Mouse (Mus musculus): Measurements from ENCODE around the gene Icam4.
"Not testable (repeated sequence)": the region's sequence is repeated elsewhere in the genome, so short reads cannot be mapped to it uniquely, and the experiment has no call there.

Icam4 gene

GRCm38 (mm10) chr9:21029291-21030054 lies at the start of gene Icam4:
TSS of gene Icam4 (plus strand) at chr9:21029373.
- DNase-seq: peak; percentile 99

- no peak for DNase-seq
These were observed 49.4 kb upstream of the Icam4 start for GRCm38 (mm10) chr9:20979769-20980168.

GRCm38 (mm10) chr9:20982171-20982570 lies 47.0 kb upstream of the Icam4 start:
- no peak for DNase-seq

- DNase-seq: no peak
These were observed 46.0 kb upstream of the Icam4 start for GRCm38 (mm10) chr9:20983169-20983568.

DNA sequence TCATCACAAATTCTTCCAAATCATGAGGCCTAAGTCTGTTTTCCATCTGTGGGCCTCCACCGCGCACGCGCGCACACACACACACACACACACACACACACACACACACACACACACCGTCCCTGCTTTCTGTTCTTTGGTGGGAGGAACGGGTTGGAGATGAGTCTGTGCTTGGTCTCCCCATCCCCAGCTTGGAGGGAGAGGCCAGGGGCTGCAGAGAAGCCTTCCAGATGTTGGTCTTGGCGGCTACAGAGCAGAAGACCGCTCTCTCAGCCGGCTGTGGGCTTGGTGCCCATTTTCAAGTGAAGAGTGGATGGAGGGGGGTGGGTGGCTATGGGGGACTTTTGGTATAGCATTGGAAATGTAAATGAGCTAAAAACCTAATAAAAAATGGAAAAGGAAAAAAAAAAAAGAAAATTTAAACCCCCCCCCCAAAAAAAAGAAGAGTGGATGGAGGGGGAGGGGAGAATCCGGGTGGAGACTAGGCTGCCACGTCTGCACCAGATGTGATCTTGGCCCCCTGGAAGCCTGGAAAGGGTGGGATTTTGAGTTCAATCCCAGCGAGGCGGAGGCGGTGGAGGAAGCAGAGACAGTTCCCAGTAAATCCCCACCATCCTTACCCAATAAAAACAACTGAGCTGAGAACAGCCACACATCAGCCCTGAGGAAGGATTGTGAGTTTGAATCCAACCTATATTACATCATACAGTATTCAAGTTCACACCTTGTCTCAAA lies 42.1 kb upstream of the Icam4 start:
- peak; percentile 98 for DNase-seq

DNA sequence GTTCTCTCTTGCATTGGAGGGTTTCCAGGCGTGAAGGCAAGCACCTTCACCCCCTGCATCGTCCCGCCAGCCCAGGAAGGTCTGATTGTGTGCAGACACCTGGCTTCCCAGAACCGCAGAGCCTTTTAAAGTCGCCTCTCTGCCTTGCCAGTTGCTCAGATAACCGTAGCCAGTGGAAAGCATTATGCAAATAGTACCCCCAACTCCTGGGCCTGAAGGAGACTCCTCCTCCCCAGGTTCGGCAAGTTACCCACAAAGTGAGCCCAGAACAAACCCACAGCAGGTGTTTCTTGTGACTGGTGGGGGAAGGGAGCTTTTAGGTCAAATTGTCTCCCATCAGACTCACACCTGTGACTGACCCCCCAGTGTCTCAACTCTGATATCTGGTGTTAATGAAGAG lies 41.2 kb upstream of the Icam4 start:
- DNase-seq: no peak

GRCm38 (mm10) chr9:20990861-20991260 lies 38.3 kb upstream of the Icam4 start:
- DNase-seq: no peak

GRCm38 (mm10) chr9:20991587-20991986 lies 37.6 kb upstream of the Icam4 start:
- DNase-seq: no peak

- DNase-seq: no peak
These were observed 35.8 kb upstream of the Icam4 start for GRCm38 (mm10) chr9:20993165-20993898.

GRCm38 (mm10) chr9:20995069-20995468 lies 34.1 kb upstream of the Icam4 start:
- DNase-seq: no peak

GRCm38 (mm10) chr9:20997065-20997464 lies 32.1 kb upstream of the Icam4 start:
- DNase-seq: no peak

GRCm38 (mm10) chr9:20998337-20998736 lies 30.8 kb upstream of the Icam4 start:
- DNase-seq: not testable (repeated sequence)

DNA sequence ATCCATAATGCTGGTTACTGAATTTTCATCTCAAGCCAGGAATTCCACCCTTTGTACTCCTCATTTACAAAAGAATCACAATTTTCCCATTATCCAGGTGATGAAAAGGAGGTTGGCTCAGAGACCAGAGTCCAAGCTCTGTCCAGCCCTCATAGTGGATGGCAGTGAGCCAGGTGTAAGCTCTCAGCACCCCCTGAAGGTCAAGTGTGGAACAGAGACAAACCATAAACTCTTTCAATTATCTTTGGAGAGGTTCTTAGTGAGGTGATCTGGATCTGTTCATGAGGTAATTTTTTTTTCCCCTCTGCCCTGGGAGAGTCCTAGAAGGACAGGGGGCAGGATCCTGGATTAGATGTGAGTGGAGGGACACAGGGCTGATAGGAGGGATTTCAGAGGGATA lies 28.4 kb upstream of the Icam4 start:
- peak; percentile 80 for DNase-seq

- peak; percentile 87 for DNase-seq
These were observed 27.4 kb upstream of the Icam4 start for GRCm38 (mm10) chr9:21001651-21002200.

DNA sequence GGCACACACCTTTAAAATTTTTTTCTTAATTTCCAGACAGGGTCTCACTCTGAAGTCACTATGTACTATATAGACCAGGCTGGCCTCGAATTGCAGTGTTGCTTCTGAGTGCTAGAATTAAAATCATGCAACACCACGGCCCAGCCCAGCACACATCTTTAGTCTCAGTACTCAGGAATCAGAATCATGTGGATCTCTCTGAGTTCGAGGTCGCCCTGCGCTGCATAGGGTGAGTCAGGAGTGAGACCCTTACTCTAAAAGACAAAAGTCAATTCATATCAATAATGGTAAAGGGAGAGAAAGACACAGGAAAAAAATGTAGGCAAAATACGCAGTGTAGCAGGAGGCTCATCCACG lies 26.9 kb upstream of the Icam4 start:
- DNase-seq: no peak

GRCm38 (mm10) chr9:21002627-21003551 lies 26.3 kb upstream of the Icam4 start, which contains the start of gene Mrpl4:
TSS of gene Mrpl4 (plus strand) at chr9:21002738.
- peak; percentile 98 for DNase-seq

DNA sequence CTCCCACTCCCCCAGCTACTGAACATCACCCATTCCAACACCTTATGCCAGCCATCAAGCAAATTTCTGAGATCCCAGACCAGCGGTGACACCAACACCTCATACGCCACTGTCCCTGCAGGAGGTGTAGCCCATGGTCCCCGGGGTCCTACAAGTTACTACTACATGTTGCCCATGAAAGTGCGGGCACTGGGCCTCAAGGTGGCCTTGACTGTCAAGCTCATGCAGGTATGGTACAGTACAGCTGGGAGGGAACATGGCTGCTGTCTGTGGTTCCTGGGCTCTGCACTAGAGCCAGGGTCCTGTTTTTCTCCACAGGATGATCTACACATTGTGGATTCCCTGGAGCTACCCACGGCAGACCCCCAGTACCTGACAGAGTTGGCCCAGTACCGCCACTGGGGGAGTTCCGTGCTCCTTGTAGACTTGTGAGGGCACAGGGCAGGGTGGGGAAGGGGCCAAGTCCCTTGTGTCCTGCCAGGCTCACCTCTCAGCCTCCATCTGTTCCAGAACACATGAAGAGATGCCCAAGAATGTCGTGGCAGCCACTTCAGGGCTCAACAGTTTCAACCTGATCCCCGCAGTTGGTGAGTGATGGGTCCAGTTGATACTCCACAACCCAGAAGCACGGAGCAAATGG lies 21.7 kb upstream of the Icam4 start:
- peak; percentile 91 for DNase-seq

GRCm38 (mm10) chr9:21008007-21008406 lies 21.2 kb upstream of the Icam4 start:
- no peak for DNase-seq

GRCm38 (mm10) chr9:21010362-21010761 lies 18.8 kb upstream of the Icam4 start:
- DNase-seq: peak; percentile 96

DNA sequence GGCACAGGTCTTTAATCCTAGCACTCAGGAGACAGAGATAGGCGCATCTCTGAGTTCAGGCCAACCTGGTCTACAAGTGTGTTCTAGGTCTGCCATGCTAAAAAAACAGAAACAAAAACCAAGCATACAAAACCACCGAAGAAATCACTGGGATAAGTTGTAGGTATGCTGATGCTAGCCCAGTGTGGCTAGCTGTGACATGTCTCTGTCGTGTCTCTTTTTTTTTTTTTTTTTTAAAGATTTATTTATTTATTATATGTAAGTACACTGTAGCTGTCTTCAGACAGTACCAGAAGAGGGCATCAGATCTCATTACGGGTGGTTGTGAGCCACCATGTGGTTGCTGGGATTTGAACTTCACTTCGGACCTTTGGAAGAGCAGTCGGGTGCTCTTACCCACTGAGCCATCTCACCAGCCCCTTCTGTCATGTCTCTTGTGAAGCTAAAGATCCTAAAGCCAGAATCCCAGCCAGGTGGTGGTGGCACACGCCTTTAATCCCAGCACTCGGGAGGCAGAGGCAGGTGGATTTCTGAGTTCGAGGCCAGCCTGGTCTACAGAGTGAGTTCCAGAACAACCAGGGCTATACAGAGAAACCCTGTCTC lies 18.1 kb upstream of the Icam4 start:
- not testable (repeated sequence) for DNase-seq

DNA sequence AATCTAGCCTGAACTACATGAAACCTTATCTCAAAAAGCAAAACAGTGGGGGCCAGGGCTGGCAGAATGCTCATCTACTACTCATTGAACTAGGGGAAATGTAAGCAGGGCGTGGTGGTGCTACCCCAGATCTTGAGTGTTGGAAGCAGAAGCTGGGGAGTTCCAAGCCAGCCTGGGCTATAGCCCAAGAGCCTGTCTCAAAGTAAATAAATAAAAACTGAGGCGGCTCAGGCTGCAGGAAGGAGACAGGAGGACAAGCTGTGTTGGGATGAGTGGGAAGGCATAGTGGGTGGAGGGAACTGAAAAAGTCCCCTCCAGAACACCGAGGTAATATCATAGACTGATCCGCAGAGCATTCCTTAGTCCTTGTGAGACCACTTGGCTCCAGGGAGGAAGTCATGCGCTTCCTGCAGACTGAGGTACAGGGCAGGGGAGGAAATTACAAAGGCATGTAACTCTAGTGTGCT lies 17.3 kb upstream of the Icam4 start:
- peak; percentile 98 for DNase-seq

Data from heart, adult 11 months (tissue).